Mouse (Mus musculus): Measurements from ENCODE around the gene Lpcat1.

GRCm38 (mm10) chr13:73488707-73489106 is 21.7 kb downstream of the Lpcat1 start:
- TF ChIP-seq POLR2A (IDR thresholded peaks at IDR 0.05; ENCODE audit: low read depth, low read length) (no peak), CTCF (IDR thresholded peaks at IDR 0.05; ENCODE audit: borderline replicate concordance, insufficient read depth, low read length) (no peak)

All from embryonic fibroblast, embryonic 13.5 days (primary cell).